Mouse (Mus musculus) intestine, embryonic 16.5 days (tissue): ENCODE results near the gene Rsc1a1. TPM values are rescaled to one million over a fixed set of nuclear protein-coding genes. Genes with fewer than 3 reads are reported as not detected.

Experiments used
- ATAC-seq: fragments of 200-750 bp; cut with Nextera tagmentation; 2 replicates; pipeline ENCODE4 v1.8.0; 2017; ENCODE audit warnings: moderate TSS enrichment, moderate library complexity
- H3K27ac ChIP-seq: fragments of 300-500 bp; sonication (generic); 2 replicates; pipeline ENCODE4 v1.5.1; 2014; ENCODE audit warnings: mild to moderate bottlenecking, low read length
- H3K27me3 ChIP-seq: fragments of 300-500 bp; sonication (generic); replicated peaks from 2 replicates; pipeline ENCODE4 v1.6.1; 2014; ENCODE audit warnings: low read length, control low read depth, mixed read lengths; ENCODE audit not compliant: control insufficient read depth, insufficient read depth
- H3K36me3 ChIP-seq: fragments of 300-500 bp; sonication (generic); 2 replicates; pipeline ENCODE4 v1.6.1; 2014; ENCODE audit warnings: low read length, control low read depth; ENCODE audit not compliant: control insufficient read depth, insufficient read depth
- H3K4me1 ChIP-seq: fragments of 300-500 bp; sonication (generic); 2 replicates; pipeline ENCODE4 v1.6.1; 2014; ENCODE audit warnings: low read length, control low read depth, mixed read lengths; ENCODE audit not compliant: control insufficient read depth, insufficient read depth
- H3K4me2 ChIP-seq: fragments of 300-500 bp; sonication (generic); 2 replicates; pipeline ENCODE4 v1.6.1; 2014; ENCODE audit warnings: low read depth, low read length, control low read depth
- H3K4me3 ChIP-seq: fragments of 300-500 bp; sonication (generic); 2 replicates; pipeline ENCODE4 v1.5.1; 2014; ENCODE audit warnings: mild to moderate bottlenecking, low read length
- H3K9ac ChIP-seq: fragments of 300-500 bp; sonication (generic); 2 replicates; pipeline ENCODE4 v1.6.1; 2014; ENCODE audit warnings: low read depth, low read length
- H3K9me3 ChIP-seq: fragments of 300-500 bp; sonication (generic); 2 replicates; pipeline ENCODE4 v1.6.1; 2016; ENCODE audit warnings: low read length, control low read depth; ENCODE audit not compliant: control insufficient read depth
- WGBS: fragments of 180-500 bp; shearing (Covaris S2); extraction: QIAGEN DNeasy Blood & Tissue Kit; methylation state at CpG from one replicate; pipeline ENCODE4 v1.1.7; 2014; 5-methylcytosine and 5-hydroxymethylcytosine counted together
- polyA plus RNA-seq: library from polyadenylated mRNA; unstranded; fragments of >200 nt; fragmentation: Nextera tagmentation; extraction: Ambion mirVana; gene quantifications from 2 replicates; pipeline ENCODE4 v1.2.1, GENCODE M21; 2015

Rsc1a1 gene
- polyA plus RNA-seq, 1 experiment from 2014 or later: not detected

DNA sequence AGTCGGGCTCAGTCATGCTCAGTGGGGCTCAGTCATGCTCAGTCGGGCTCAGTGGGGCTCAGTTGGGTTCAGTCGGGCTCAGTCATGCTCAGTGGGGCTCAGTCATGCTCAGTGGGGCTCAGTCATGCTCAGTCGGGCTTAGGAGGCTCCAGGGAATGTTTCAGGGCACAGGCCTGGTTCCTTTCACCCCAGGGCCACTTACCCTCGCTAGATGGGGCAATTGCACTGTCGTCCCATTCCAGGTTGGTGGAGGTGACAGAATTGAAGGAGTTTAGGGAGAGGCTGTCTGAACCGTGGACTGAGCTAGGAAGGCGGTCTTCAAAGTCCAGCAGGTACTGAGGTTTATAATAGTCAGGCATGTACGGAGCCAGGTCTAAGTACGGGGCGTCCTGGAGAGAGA is 45.9 kb downstream of the Rsc1a1 start:
- Histone ChIP-seq H3K27ac (no peak overlapping the region), H3K9ac (no peak overlapping the region), H3K36me3 (no peaks in the 10 kb centered on the region), H3K27me3 (no peaks in the 10 kb centered on the region), H3K4me2 (no peak overlapping the region), H3K4me1 (peaks cover 26% of the 10 kb centered on the region), H3K4me3 (no peak overlapping the region), H3K9me3 (no peaks in the 10 kb centered on the region)
- WGBS: 81% methylated on average over 11 of the region's 11 CpGs
- no peak for ATAC-seq

GRCm38 (mm10) chr4:141636693-141637092 is 48.7 kb downstream of the Rsc1a1 start:
- Histone ChIP-seq H3K9ac (no peak overlapping the region), H3K36me3 (peaks cover 10% of the 10 kb centered on the region), H3K9me3 (no peaks in the 10 kb centered on the region), H3K27ac (no peak overlapping the region), H3K4me3 (no peak overlapping the region), H3K27me3 (no peaks in the 10 kb centered on the region), H3K4me2 (no peak overlapping the region), H3K4me1 (peaks cover 2% of the 10 kb centered on the region; the same call in 1 of the 2 replicates)
- 95% methylated on average over 5 of the region's 5 CpGs for WGBS
- ATAC-seq: no peak

GRCm38 (mm10) chr4:141635991-141636390 is 49.4 kb downstream of the Rsc1a1 start:
- H3K27me3 ChIP-seq: no peaks in the 10 kb centered on the region
- H3K9ac ChIP-seq: no peak overlapping the region
- H3K4me3 ChIP-seq: no peak overlapping the region
- ATAC-seq: no peak
- no peak overlapping the region for H3K4me2 ChIP-seq
- no peaks in the 10 kb centered on the region for H3K4me1 ChIP-seq
- H3K36me3 ChIP-seq: peaks cover 17% of the 10 kb centered on the region
- 74% methylated on average over 9 of the region's 9 CpGs for WGBS
- no peak overlapping the region for H3K27ac ChIP-seq
- no peaks in the 10 kb centered on the region for H3K9me3 ChIP-seq

Other genes starting within 250 kb of the Rsc1a1 start
- not detected in 2 replicates for gene Srarp, start 249.5 kb downstream of the Rsc1a1 start, polyA plus RNA-seq
- gene Zbtb17, start 240.9 kb downstream of the Rsc1a1 start, polyA plus RNA-seq: 21.5 and 27.2 TPM in 2 replicates
- 6.2 and 6.3 TPM in 2 replicates for gene Spen, start 147.0 kb downstream of the Rsc1a1 start, polyA plus RNA-seq
- gene Fblim1, start 79.5 kb downstream of the Rsc1a1 start, polyA plus RNA-seq: 63.8 and 66.2 TPM in 2 replicates
- 31.7 and 36.4 TPM in 2 replicates for gene Tmem82, start 67.0 kb downstream of the Rsc1a1 start, polyA plus RNA-seq
- 7.4 and 10.5 TPM in 2 replicates for gene Slc25a34, start 61.8 kb downstream of the Rsc1a1 start, polyA plus RNA-seq
- 5.5 and 5.9 TPM in 2 replicates for gene Plekhm2, start 20.7 kb downstream of the Rsc1a1 start, polyA plus RNA-seq
- 16.5 and 17.2 TPM in 2 replicates for gene Ddi2, start 37.8 kb upstream of the Rsc1a1 start, polyA plus RNA-seq
- 65.6 and 72.2 TPM in 2 replicates for gene Agmat, start 61.1 kb upstream of the Rsc1a1 start, polyA plus RNA-seq
- gene Dnajc16, start 105.3 kb upstream of the Rsc1a1 start, polyA plus RNA-seq: 4.2 and 4.3 TPM in 2 replicates
- gene Casp9, start 108.0 kb upstream of the Rsc1a1 start, polyA plus RNA-seq: 21.3 and 24.1 TPM in 2 replicates
- gene Cela2a, start 140.6 kb upstream of the Rsc1a1 start, polyA plus RNA-seq: 455 and 890 TPM in 2 replicates
- 0.29 and 0.87 TPM in 2 replicates for gene Ctrc, start 160.8 kb upstream of the Rsc1a1 start, polyA plus RNA-seq
- gene Efhd2, start 189.3 kb upstream of the Rsc1a1 start, polyA plus RNA-seq: 140 and 163 TPM in 2 replicates